8 mouse cellular contexts compared by ENCODE assay signal in genomic region chr2:181392600-181393213, GRCm38 (mm10). TPM values are rescaled to one million over a fixed set of nuclear protein-coding genes. Genes with fewer than 3 reads are reported as not detected.
A peak's percentile ranks its signal among the peaks of the same experiment; 100 is the strongest.
DNase-seq lines count a peak whose midpoint lies in the region; ATAC-seq and TF ChIP-seq lines count a peak whose summit lies in the region.

No protein-coding gene starts in this region.

- no peak for TF ChIP-seq POLR2A in CH12.LX (IDR thresholded peaks at IDR 0.05; ENCODE audit: low read depth, low read length)

- no peak overlapping the region for H3K9ac ChIP-seq in CH12.LX (ENCODE audit: insufficient read depth, low read depth)
- H3K9ac ChIP-seq in liver, embryonic 16.5 days (ENCODE audit: low read depth, low read length), result no peak overlapping the region
- H3K9ac ChIP-seq in neural tube, embryonic 15.5 days (replicated peaks), result no peak overlapping the region

- H3K4me1 ChIP-seq in CH12.LX (ENCODE audit: control insufficient read depth in 1 of 2, insufficient read depth in 2 of 2), result no peaks in the 10 kb centered on the region
- no peaks in the 10 kb centered on the region for H3K4me1 ChIP-seq in forebrain, embryonic 10.5 days
- H3K4me1 ChIP-seq in liver, embryonic 16.5 days (ENCODE audit: control insufficient read depth, low read depth, low read length), result no peaks in the 10 kb centered on the region
- H3K4me1 ChIP-seq in neural tube, embryonic 15.5 days, result 0 out of 2 replicates have a peak, but pooled peaks cover 5% of the 10 kb centered on the region

- peak; percentile 68 for ATAC-seq in liver, embryonic 16.5 days (ENCODE audit: low read depth)
- ATAC-seq in neural tube, embryonic 15.5 days (ENCODE audit: low FRiP score), result peak; percentile 87

- WGBS in forebrain, embryonic 10.5 days, result 29% methylated on average over 4 of the region's 4 CpGs
- WGBS in liver, embryonic 16.5 days (ENCODE audit: insufficient replicate concordance), result 28% methylated on average over 4 of the region's 4 CpGs
- WGBS in neural tube, embryonic 15.5 days, result 36% methylated on average over 4 of the region's 4 CpGs

- intact Hi-C loops in heart, postnatal 14 days (cut with DNase I), result loop anchor here (2.0 to 10.0 kb wide), 5 partner anchors 105 to 282 kb away; partner anchors contain the start of genes Sox18, Tpd52l2 and Uckl1

- no peaks in the 10 kb centered on the region for H3K9me3 ChIP-seq in CH12.LX (replicated peaks; ENCODE audit: low read length)
- H3K9me3 ChIP-seq in forebrain, embryonic 10.5 days, result no peaks in the 10 kb centered on the region
- no peaks in the 10 kb centered on the region for H3K9me3 ChIP-seq in liver, embryonic 16.5 days (replicated peaks; ENCODE audit: control insufficient read depth, low read length)
- H3K9me3 ChIP-seq in neural tube, embryonic 15.5 days (replicated peaks), result no peaks in the 10 kb centered on the region

- DNase-seq in CH12.LX (ENCODE audit: extremely low read depth), result peak; percentile 82
- DNase-seq in c-Kit-positive CD71-negative TER-119-negative erythroid progenitor cells, embryonic 14.5 days (ENCODE audit: low read depth), result peak; percentile 88
- peak; percentile 77 for DNase-seq in forebrain, embryonic 10.5 days (ENCODE audit: extremely low spot score, low spot score)
- DNase-seq in heart, postnatal 14 days, result peak; percentile 87 to 91
- peak; percentile 93 for DNase-seq in kidney, postnatal 4 days
- peak; percentile 95 for DNase-seq in testis, postnatal 10 days (ENCODE audit: low spot score)

- no peak overlapping the region for H3K4me3 ChIP-seq in CH12.LX (replicated peaks in 1 of 3; ENCODE audit: low read depth in 2 of 3, low read length in 2 of 3, poor library complexity in 1 of 3)
- no peak overlapping the region for H3K4me3 ChIP-seq in forebrain, embryonic 10.5 days
- no peak overlapping the region for H3K4me3 ChIP-seq in liver, embryonic 16.5 days (ENCODE audit: low read depth, low read length)
- H3K4me3 ChIP-seq in neural tube, embryonic 15.5 days (replicated peaks), result no peak overlapping the region

- H3K4me2 ChIP-seq in CH12.LX (ENCODE audit: insufficient read depth, low read depth, poor library complexity, severe bottlenecking), result no peak overlapping the region
- H3K4me2 ChIP-seq in liver, embryonic 16.5 days (ENCODE audit: low read depth, low read length), result no peak overlapping the region
- H3K4me2 ChIP-seq in neural tube, embryonic 15.5 days, result no peak overlapping the region

- dilution Hi-C loops in CH12.LX (cut with MboI; ENCODE audit: extremely low pct_ligation_motif_present, extremely low pct_unique_long_range_greater_than_20kb, low sequenced_read_pairs), result no loop called here

- TF ChIP-seq CTCF in CH12.LX (conservative IDR thresholded peaks at IDR 0.05 in 1 of 2, IDR thresholded peaks at IDR 0.05 in 1 of 2; ENCODE audit: low read depth in 2 of 2, low read length in 2 of 2), result peak; percentile 70 to 91

- H3K27ac ChIP-seq in CH12.LX (ENCODE audit: insufficient read depth, low read depth), result no peak overlapping the region
- H3K27ac ChIP-seq in forebrain, embryonic 10.5 days, result no peak overlapping the region
- H3K27ac ChIP-seq in liver, embryonic 16.5 days (ENCODE audit: low read length), result no peak overlapping the region
- H3K27ac ChIP-seq in neural tube, embryonic 15.5 days (replicated peaks), result no peak overlapping the region

- no peaks in the 10 kb centered on the region for H3K27me3 ChIP-seq in CH12.LX (replicated peaks)
- H3K27me3 ChIP-seq in forebrain, embryonic 10.5 days (ENCODE audit: poor library complexity, severe bottlenecking), result no peaks in the 10 kb centered on the region
- no peaks in the 10 kb centered on the region for H3K27me3 ChIP-seq in liver, embryonic 16.5 days (ENCODE audit: control insufficient read depth, insufficient read depth, low read depth, low read length)
- H3K27me3 ChIP-seq in neural tube, embryonic 15.5 days (replicated peaks), result no peaks in the 10 kb centered on the region

- peak; percentile 78 for TF ChIP-seq RAD21 in CH12.LX (IDR thresholded peaks at IDR 0.05; ENCODE audit: low read depth, low read length)

- no peaks in the 10 kb centered on the region for H3K79me2 ChIP-seq in CH12.LX (replicated peaks; ENCODE audit: control insufficient read depth, extremely low read depth, insufficient read depth, poor library complexity, severe bottlenecking)

- in situ Hi-C loops in CH12.LX (cut with MboI; ENCODE audit: low pct_ligation_motif_present, low pct_unique_long_range_greater_than_20kb, low sequenced_read_pairs), result loop anchor here (5.0 kb wide), 2 partner anchors 95 to 185 kb away; no protein-coding TSS in a partner anchor

- H3K36me3 ChIP-seq in CH12.LX (replicated peaks in 1 of 2; ENCODE audit: control insufficient read depth in 1 of 2, insufficient read depth in 1 of 2, low read length in 1 of 2), result peaks cover 13 to 72% of the 10 kb centered on the region in 2 experiments
- H3K36me3 ChIP-seq in forebrain, embryonic 10.5 days (replicated peaks), result peaks cover 59% of the 10 kb centered on the region
- peaks cover 11% of the 10 kb centered on the region for H3K36me3 ChIP-seq in liver, embryonic 16.5 days (ENCODE audit: control insufficient read depth, insufficient read depth)
- peaks cover 27% of the 10 kb centered on the region for H3K36me3 ChIP-seq in neural tube, embryonic 15.5 days

- TF ChIP-seq EP300 in CH12.LX (IDR thresholded peaks at IDR 0.05; ENCODE audit: low read length), result no peak

TF ChIP-seq in CH12.LX, 34 proteins besides CTCF, POLR2A, EP300 and RAD21:
- TF ChIP-seq MAFK (IDR thresholded peaks at IDR 0.05; ENCODE audit: insufficient replicate concordance, low read length), result 0 out of 2 replicates have a peak, but pooled peaks have one; percentile 16
- TF ChIP-seq HCFC1 (IDR thresholded peaks at IDR 0.05; ENCODE audit: low read depth, low read length), result no peak
- peak; percentile 72 for TF ChIP-seq MYC (IDR thresholded peaks at IDR 0.05; ENCODE audit: low read depth, low read length)
- TF ChIP-seq IRF4 (IDR thresholded peaks at IDR 0.05; ENCODE audit: low read depth, low read length), result peak; percentile 31; the same call in 1 of the 2 replicates
- TF ChIP-seq NELFE (IDR thresholded peaks at IDR 0.05; ENCODE audit: low read depth, low read length), result peak; percentile 46; the same call in 1 of the 2 replicates
- peak; percentile 94 for TF ChIP-seq SMC3 (IDR thresholded peaks at IDR 0.05; ENCODE audit: low read depth, low read length)
- TF ChIP-seq E2F4 (IDR thresholded peaks at IDR 0.05; ENCODE audit: insufficient replicate concordance, low read depth, low read length), result no peak
- TF ChIP-seq ELF1 (IDR thresholded peaks at IDR 0.05; ENCODE audit: low read depth, low read length), result peak; percentile 25; the same call in 1 of the 2 replicates
- no peak; the same call in 1 of the 2 replicates for TF ChIP-seq JUND (conservative IDR thresholded peaks at IDR 0.05; ENCODE audit: low read depth, low read length)
- TF ChIP-seq USF2 (conservative IDR thresholded peaks at IDR 0.05; ENCODE audit: low read depth, low read length), result no peak
- TF ChIP-seq MAZ (IDR thresholded peaks at IDR 0.05; ENCODE audit: low read depth, low read length), result 0 out of 2 replicates have a peak, but pooled peaks have one; percentile 19
- 0 out of 2 replicates have a peak, but pooled peaks have one; percentile 8 for TF ChIP-seq JUN (IDR thresholded peaks at IDR 0.05; ENCODE audit: insufficient read depth, low read depth, low read length)
- peak; percentile 54; the same call in 1 of the 2 replicates for TF ChIP-seq SIN3A (IDR thresholded peaks at IDR 0.05; ENCODE audit: low read length)
- no peak for TF ChIP-seq ETS1 (conservative IDR thresholded peaks at IDR 0.05; ENCODE audit: low read depth, low read length)
- peak; percentile 76 for TF ChIP-seq ZC3H11A (IDR thresholded peaks at IDR 0.05; ENCODE audit: low read depth, low read length)
TF ChIP-seq in CH12.LX: peak in this region for 10.

RNA-seq across cellular contexts. Expression of gene Lime1, which starts 12.8 kb away (rescaled TPM):
- total RNA-seq in CH12.LX (2012; rRNA removed), result 59.7 and 61.8 TPM in 2 replicates
- total RNA-seq in CH12.LX (2014; rRNA removed), result 61.5 and 67.0 TPM in 2 replicates
- polyA plus RNA-seq in CH12.LX (2012; ENCODE audit: insufficient read length, low read depth), result 70.7 and 73.9 TPM in 2 replicates
- polyA plus RNA-seq in forebrain, embryonic 10.5 days (2016; fragmentation: Nextera tagmentation; extraction: Ambion mirVana), result 29.8 TPM in 2 replicates
- total RNA-seq in heart, postnatal 14 days (2021), result 1 to 10 TPM; 7.9 to 8.7 TPM
- polyA plus RNA-seq in liver, embryonic 16.5 days (2015; fragmentation: Nextera tagmentation; extraction: Ambion mirVana), result 4.7 and 6.3 TPM in 2 replicates
- 44.8 and 52.5 TPM in 2 replicates for polyA plus RNA-seq in neural tube, embryonic 15.5 days (2015; fragmentation: Nextera tagmentation; extraction: Ambion mirVana)

RNA-seq across cellular contexts. Expression of gene Arfrp1, which starts 27.5 kb away (rescaled TPM):
- total RNA-seq in CH12.LX (2012; rRNA removed), result 29.2 and 35.5 TPM in 2 replicates
- 45.3 and 46.0 TPM in 2 replicates for total RNA-seq in CH12.LX (2014; rRNA removed)
- 55.6 and 72.7 TPM in 2 replicates for polyA plus RNA-seq in CH12.LX (2012; ENCODE audit: insufficient read length, low read depth)
- polyA plus RNA-seq in forebrain, embryonic 10.5 days (2016; fragmentation: Nextera tagmentation; extraction: Ambion mirVana), result 80.0 and 84.5 TPM in 2 replicates
- 10 to 100 TPM; 43.9 to 44.0 TPM for total RNA-seq in heart, postnatal 14 days (2021)
- 17.1 and 20.7 TPM in 2 replicates for polyA plus RNA-seq in liver, embryonic 16.5 days (2015; fragmentation: Nextera tagmentation; extraction: Ambion mirVana)
- 83.5 and 83.7 TPM in 2 replicates for polyA plus RNA-seq in neural tube, embryonic 15.5 days (2015; fragmentation: Nextera tagmentation; extraction: Ambion mirVana)

RNA-seq across cellular contexts. Expression of gene Zgpat, which starts 28.0 kb away (rescaled TPM):
- total RNA-seq in CH12.LX (2012; rRNA removed), result 23.9 and 29.8 TPM in 2 replicates
- 18.4 and 19.3 TPM in 2 replicates for total RNA-seq in CH12.LX (2014; rRNA removed)
- 20.9 and 21.1 TPM in 2 replicates for polyA plus RNA-seq in CH12.LX (2012; ENCODE audit: insufficient read length, low read depth)
- polyA plus RNA-seq in forebrain, embryonic 10.5 days (2016; fragmentation: Nextera tagmentation; extraction: Ambion mirVana), result 43.7 and 47.4 TPM in 2 replicates
- total RNA-seq in heart, postnatal 14 days (2021), result 10 to 100 TPM; 21.0 to 21.4 TPM
- 8.8 and 10.5 TPM in 2 replicates for polyA plus RNA-seq in liver, embryonic 16.5 days (2015; fragmentation: Nextera tagmentation; extraction: Ambion mirVana)
- 71.1 and 81.9 TPM in 2 replicates for polyA plus RNA-seq in neural tube, embryonic 15.5 days (2015; fragmentation: Nextera tagmentation; extraction: Ambion mirVana)
